Mouse (Mus musculus): ENCODE measurements around the gene Igfbpl1.

Igfbpl1 gene

GRCm38 (mm10) chr4:45826275-45827040, at the start of gene Igfbpl1:
Gene Igfbpl1, minus strand, starts transcription at chr4:45826923.
- no peak for DNase-seq (ENCODE audit: low spot score)

DNA sequence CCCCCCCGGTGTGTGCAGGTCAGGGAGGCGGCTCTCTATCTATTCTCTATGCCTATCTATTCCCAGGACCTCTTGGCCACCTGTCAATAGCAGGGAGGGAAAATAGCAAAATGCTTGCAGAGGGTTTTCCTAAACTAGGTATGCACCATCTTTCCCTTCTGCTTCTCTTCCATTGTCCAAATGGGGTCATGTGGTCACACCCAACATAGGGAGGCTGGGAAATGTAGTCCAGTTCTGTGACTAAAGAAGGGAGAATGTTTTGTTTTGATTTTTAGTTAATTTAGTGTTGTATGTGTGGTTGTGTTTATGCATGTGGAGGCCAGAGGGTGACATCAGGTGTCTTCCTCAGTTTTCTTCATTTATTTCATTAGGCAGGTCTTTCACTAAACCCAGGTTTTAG, 45.4 kb upstream of the Igfbpl1 start:
- DNase-seq (ENCODE audit: low spot score), result no peak

- no peak for DNase-seq (ENCODE audit: low spot score)
These were observed 42.5 kb upstream of the Igfbpl1 start for GRCm38 (mm10) chr4:45869021-45869815.

GRCm38 (mm10) chr4:45867416-45867815, 40.7 kb upstream of the Igfbpl1 start:
- no peak for DNase-seq (ENCODE audit: low spot score)

DNA sequence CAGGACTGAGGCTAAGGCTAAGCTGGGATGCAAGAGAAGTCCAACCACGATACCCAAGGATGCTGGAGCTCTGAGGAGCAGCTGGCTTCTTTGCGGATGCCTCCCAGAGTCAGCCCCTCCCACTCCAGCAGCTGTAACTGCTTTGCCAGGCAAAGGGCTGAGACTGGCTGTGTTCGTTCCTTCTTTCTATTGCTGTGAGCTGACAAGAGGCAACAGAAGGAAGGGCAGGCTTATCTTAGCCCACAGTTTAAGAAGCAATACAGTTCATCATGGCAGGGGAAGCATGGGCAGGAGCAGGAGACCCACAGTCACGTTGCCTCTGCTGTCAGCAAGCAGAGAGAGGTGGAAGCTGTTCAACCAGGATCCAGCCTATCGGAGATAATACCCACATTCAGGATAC, 34.4 kb upstream of the Igfbpl1 start:
- no peak for DNase-seq (ENCODE audit: low spot score)

DNA sequence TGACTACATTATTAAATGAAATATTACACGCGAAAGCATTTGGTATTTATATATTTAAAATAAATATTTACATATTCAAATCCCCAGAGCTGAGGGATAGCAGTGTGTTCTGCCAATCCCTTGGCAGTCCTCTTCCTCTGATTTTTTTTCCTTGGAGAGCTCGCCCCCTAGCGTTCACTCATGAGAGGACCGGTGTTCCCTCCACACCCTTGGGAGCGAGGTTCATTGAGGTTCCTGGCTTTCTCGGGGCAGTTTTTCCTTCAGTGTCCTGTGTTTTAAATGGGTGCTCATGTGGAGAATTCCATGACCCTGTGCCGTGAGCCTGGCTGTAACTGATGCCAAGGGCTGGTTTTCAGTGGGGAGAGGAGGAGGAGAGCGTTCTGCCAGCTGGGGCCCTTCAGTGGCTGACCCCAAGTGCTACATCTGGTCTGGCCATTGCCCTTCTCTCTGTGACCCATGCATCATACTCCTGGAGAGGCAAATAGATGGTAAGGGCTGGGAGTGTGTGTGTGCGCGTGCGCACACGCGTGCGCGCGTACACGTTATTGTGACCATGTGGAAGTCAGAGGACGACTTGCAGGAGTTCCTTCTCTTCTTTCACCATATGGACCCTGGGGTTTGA, 29.2 kb upstream of the Igfbpl1 start:
- DNase-seq (ENCODE audit: low spot score), result peak; percentile 74

DNA sequence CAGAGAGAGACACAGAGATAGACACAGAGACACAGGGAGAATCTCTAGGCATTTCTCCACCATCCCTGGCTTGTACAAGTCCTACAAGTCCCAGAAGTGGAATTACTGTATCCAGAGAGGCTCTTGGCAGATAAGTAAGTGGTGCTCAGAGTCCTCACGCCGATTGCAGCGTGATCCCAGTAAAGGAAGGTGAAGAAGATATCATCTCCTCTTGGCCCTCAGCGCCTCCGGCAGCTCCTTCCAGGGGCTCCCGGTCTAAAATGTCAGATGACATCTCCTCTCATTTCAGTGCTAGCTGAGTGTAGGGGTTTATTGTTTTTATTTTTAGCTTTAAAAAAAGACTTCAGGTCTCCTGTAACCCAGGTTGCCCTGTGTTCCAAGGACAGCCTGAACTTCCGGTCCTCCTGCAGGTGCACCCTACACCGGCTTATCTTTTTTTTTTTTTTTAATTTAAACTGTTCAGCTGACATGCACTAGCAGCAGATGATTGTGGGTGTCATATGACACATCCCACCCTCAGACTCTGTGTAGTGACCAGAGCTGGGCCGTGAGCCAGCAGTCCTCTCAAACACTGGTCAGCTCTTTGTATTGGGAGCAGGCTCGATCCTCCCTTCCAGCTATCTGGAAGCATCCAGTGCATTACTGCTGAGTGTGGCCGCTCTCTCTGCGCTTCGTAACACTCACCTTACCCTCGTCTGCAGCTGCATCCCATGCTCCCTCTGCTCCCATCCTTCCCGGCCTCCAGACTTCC, 26.9 kb upstream of the Igfbpl1 start:
- no peak for DNase-seq (ENCODE audit: low spot score)

- no peak for DNase-seq (ENCODE audit: low spot score)
These were observed 24.9 kb upstream of the Igfbpl1 start for GRCm38 (mm10) chr4:45851640-45852051.

GRCm38 (mm10) chr4:45849419-45849818, 22.7 kb upstream of the Igfbpl1 start:
- DNase-seq (ENCODE audit: low spot score), result no peak

GRCm38 (mm10) chr4:45848825-45849156, 22.1 kb upstream of the Igfbpl1 start:
- DNase-seq (ENCODE audit: low spot score), result no peak

DNA sequence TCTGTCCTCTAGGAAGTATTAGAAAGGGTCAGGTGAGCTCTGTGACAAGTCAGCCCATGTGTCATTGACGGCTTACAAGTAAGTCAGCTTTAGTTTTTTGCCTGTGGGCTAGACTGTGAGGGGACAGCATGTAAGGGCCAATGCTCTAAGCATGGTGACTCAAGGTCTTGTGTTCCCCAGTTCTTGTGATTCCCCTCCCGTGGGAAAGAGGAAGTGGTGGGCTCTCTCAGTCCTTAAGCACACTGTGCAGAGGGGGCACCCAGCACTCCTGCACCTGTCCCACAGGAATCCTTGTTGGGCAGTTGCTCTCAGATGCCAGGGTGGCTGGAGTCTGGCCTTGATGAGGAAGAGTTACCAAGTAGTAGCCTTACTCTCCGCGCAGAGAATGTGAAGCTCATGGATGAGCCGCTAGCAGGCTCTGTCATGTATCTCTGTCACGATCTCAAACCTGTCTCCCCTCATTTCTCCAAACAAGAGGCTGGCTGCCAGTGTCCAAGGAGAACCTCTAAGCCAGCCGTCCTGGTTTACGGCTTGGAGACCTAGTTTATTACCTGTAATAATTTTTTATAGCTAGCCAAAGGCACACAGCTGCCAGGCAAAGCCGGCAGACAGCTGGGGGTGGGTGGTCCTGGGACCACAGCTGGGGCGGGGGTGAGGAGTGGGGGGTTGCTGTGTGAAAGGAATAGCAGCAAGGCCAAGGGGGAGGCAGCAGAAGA, 21.5 kb upstream of the Igfbpl1 start, which contains the start of gene Stra6l:
TSS of gene Stra6l (plus strand) at position 556 of the 716 bp plus-strand sequence.
- no peak for DNase-seq (ENCODE audit: low spot score)

GRCm38 (mm10) chr4:45846263-45846662, 19.5 kb upstream of the Igfbpl1 start:
- no peak for DNase-seq (ENCODE audit: low spot score)

GRCm38 (mm10) chr4:45844355-45844754, 17.6 kb upstream of the Igfbpl1 start:
- no peak for DNase-seq (ENCODE audit: low spot score)

- no peak for DNase-seq (ENCODE audit: low spot score)
These were observed 6.7 kb upstream of the Igfbpl1 start for GRCm38 (mm10) chr4:45833461-45833860.

DNA sequence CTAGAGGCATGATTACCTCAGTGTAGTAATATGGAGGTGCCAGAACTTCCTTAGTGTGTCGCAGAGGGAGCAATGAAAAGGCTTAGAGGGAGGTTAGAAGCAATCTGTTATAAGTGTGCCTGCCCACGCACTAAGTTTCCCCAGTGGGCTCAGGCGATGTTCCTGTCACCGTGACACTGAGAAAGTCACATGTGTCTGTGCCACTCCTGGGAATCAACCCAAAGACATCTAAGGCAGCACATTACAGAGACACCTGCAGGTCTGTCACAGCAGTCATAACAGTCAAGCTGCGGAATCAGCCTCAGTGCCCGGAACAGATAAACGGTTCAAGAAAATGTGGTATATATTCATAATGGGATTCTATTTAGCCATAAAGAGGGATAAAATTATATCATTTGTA, 5.3 kb upstream of the Igfbpl1 start:
- DNase-seq (ENCODE audit: low spot score), result no peak

DNA sequence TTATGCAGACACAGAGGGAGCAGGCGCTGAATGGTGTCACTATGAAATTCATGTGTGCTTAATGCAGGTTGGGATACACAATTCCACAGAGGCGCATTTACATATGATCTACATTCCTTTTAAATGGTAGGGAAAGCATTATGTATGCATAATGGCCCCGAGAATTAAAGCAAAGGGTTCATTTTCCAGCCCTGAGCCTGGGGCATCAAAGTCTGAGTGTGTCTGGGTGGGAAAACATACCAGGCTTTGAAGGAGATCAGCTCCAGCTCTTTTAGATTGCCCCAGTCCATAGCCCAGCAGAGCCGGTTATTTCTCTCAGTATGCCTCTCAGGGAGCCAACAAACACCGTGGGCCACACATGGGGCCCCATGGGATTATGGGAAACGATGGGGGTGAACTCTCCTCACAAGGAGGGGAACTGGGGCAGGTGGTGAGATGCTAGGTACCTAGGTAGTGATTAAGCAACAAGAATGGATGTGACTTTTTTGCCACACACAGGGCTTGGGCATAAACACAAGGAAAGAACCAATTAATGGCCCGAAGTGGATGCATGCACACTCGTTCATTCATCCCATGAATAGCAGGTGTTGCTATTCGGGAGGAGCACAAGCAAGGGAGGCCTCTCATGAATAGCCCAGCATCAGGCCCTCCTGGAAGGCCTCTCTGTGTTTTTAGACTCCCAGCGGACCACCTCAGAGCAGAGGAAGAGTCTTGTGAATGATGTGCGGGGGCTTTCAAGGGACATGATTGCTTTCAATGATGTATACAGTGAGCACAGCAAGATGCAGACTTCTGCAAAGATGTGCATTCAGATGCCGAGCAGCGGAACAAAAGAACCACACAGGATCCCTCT, 3.4 kb upstream of the Igfbpl1 start:
- DNase-seq (ENCODE audit: low spot score), result no peak

DNA sequence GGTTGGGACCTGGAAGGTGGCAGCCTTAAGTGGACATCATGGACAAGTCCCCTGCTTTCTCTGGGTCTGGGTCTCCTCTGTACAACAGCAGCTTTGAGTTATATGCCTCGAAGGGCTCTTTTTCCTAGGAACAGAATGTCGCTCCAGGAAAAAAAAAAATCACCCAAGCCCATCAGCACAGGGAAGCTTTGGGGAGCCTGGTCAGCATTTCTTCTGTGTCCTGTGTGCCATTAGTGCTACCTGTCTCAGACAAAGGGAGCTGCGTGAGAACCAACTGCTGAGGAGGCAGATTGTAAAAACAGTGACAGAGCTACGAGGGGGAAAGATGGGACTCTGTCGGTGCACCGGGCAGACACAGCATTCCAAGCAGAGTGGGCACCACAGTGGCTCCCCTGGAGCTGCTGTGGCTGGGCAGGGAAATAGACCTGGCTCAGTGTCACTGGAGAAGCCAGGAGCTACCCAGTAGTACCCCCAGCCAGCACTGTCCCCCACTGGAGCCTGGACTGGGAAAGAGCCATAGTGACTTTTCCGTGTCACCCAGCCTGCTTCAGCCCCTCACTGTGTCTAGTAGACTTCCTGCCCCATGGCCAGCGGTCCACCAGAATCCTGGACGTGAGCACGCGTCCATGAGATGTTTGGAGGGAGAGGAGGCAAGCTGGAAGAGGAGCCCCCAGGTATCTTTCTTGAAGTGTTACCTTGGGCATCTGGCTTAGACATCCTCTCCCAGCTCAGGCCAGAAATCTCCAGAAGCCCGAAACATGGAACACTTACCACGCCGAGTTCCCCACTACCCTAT, 1.8 kb downstream of the Igfbpl1 start:
- no peak for DNase-seq (ENCODE audit: low spot score)

- DNase-seq (ENCODE audit: low spot score), result no peak
These were observed 2.5 kb downstream of the Igfbpl1 start for GRCm38 (mm10) chr4:45824049-45824760.

Measured in urinary bladder, postnatal 25 days (tissue).